Mouse (Mus musculus): Measurements from ENCODE around the gene Ace.

DNA sequence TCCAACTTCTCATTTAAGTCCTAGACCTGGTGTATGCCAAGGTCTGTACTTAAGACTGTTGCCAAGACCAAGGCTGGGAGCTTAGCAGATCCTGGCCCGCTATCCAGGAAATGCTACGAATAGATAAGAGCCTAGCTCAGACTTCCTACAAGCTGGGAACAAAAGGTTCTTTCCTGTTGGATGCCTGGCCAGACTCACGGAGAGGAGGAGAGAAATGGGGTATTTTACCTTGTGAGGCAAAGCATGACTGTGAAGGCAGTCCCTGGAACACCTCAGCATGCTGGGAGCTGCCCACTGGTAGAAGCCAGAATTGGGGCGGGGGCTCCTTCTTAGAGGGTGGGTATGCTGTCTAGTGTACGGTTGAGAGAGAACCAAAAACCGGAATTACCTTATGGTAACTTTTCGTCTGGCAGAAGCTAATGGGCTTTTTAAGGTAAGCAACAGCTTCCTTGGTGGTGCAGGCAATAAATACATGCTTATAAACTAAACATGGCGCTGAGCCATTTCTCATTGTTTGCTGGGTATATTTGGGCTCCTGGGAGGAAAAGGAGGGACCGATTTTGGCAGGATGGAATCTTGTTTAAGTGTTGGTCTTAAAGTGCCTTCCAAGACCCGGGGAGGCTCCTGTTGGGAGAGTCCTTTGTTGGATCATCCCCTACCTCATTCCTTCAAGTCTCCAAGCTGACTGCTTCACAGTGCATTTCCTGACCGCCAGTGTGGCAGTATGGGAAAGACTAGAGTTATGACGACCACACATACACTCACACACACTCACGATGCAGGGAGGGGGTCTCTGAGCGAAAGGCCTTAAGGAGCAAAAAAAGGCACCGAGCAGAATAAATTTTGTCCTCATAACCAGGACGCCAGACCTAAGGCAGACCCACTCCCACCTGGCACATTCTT, 22.7 kb upstream of the Ace start:
- TF ChIP-seq CTCF (IDR thresholded peaks at IDR 0.05; ENCODE audit: low read depth, low read length) (no peak), EP300 (IDR thresholded peaks at IDR 0.05; ENCODE audit: insufficient read depth, low read depth, low read length) (no peak)
